Mouse (Mus musculus): Measurements from ENCODE around the gene Faf2. TPM values are rescaled to one million over a fixed set of nuclear protein-coding genes. Genes with fewer than 3 reads are reported as not detected.

The Faf2 gene
- polyA plus RNA-seq, 1 experiment from 2014 or later, result 95.7 TPM

DNA sequence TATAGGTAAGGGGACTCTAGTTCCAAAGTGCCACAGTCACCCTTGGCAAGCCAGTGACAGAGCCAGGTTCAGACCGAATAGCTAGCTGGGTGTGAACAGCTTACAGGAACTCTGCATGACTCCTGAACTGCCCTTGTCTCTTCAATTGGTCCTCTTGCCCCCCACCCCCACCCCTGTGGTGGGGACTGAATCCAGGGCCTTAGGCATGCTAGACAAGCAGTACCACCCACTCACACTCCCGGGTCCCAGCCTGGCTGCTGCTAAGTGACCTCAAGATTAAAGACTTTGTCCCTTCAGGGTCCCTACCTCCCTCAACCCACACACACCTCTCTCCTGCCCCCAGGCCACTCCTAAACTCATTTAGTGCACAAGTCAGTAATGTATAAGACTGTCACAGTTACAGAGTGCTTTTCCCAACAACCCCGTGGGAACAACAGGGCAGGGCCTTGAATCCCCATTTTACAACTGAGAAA, 18.9 kb upstream of the Faf2 start:
- Histone ChIP-seq H3K27me3 (ENCODE audit: control insufficient read depth, insufficient read depth, low read length) (no peaks in the 10 kb centered on the region), H3K4me2 (ENCODE audit: low read depth, severe bottlenecking) (0 out of 2 replicates have a peak overlapping the region, but pooled peaks have one; percentile 1), H3K4me3 (ENCODE audit: low read depth, low read length) (no peak overlapping the region), H3K27ac (replicated peaks; ENCODE audit: low read depth, low read length) (no peak overlapping the region), H3K9me3 (ENCODE audit: control insufficient read depth, low read length) (no peaks in the 10 kb centered on the region), H3K36me3 (ENCODE audit: control insufficient read depth, insufficient read depth, low read length) (no peaks in the 10 kb centered on the region), H3K4me1 (ENCODE audit: control insufficient read depth, insufficient read depth, low read length) (0 out of 2 replicates have a peak, but pooled peaks cover 2% of the 10 kb centered on the region), H3K9ac (ENCODE audit: low read length) (no peak overlapping the region)
- 15% methylated on average over 3 of the region's 3 CpGs for WGBS
- DNase-seq (ENCODE audit: low spot score) (peak; percentile 43), ATAC-seq (ENCODE audit: insufficient number of reproducible peaks, low FRiP score, low TSS enrichment, low read depth) (0 out of 2 replicates have a peak, but pooled peaks have one; percentile 60)

DNA sequence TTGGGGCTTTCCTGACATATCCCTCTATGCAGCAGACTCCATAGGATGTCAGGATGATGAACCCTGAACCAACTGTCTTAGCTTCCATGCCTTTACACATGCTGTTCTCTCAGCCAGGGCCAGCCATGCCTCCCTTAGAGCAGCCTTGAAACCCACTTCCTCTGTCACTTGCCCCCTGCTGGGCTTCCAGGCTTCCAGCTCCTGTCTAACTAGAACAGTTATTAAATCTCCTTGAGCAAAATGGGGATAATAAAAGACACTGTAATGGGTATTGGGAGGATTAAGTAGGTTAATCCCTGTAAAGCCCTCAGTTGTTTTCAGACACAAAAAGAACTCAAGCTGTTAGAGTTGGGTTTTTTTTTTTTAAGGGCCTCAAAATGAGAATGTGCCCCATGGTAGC, 18.1 kb upstream of the Faf2 start:
- Histone ChIP-seq H3K36me3 (ENCODE audit: control insufficient read depth, insufficient read depth, low read length) (no peaks in the 10 kb centered on the region), H3K9me3 (ENCODE audit: control insufficient read depth, low read length) (no peaks in the 10 kb centered on the region), H3K27ac (replicated peaks; ENCODE audit: low read depth, low read length) (peak overlapping the region; percentile 32; the same call in 1 of the 2 replicates), H3K4me3 (ENCODE audit: low read depth, low read length) (no peak overlapping the region), H3K4me2 (ENCODE audit: low read depth, severe bottlenecking) (no peak overlapping the region), H3K9ac (ENCODE audit: low read length) (no peak overlapping the region), H3K27me3 (ENCODE audit: control insufficient read depth, insufficient read depth, low read length) (no peaks in the 10 kb centered on the region), H3K4me1 (ENCODE audit: control insufficient read depth, insufficient read depth, low read length) (0 out of 2 replicates have a peak, but pooled peaks cover 2% of the 10 kb centered on the region)
- ATAC-seq (ENCODE audit: insufficient number of reproducible peaks, low FRiP score, low TSS enrichment, low read depth) (no peak), DNase-seq (ENCODE audit: low spot score) (no peak)

DNA sequence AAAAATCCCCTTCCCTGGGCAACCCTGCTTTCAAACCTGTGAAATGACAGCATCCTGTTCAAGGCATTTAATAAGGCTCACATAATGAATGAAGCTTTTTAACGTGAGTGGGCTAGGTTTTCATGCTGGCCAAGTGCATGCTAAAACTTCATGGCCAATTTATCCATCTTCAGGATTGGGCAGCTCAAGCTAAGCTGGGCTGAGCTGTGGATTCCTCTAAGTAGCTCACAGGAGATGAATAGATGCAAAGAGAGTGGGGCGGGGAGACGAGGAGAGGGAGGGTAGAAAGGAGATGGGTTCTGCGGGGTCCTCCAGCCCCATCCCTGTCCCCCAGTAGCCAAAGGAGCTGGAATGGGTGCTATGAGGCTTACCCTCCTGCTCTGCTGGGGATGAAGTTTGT, 17.4 kb upstream of the Faf2 start:
- DNase-seq (ENCODE audit: low spot score) (no peak), ATAC-seq (ENCODE audit: insufficient number of reproducible peaks, low FRiP score, low TSS enrichment, low read depth) (no peak)
- 70% methylated on average over 4 of the region's 4 CpGs for WGBS
- no peaks in the 10 kb centered on the region for H3K36me3 ChIP-seq (ENCODE audit: control insufficient read depth, insufficient read depth, low read length)
- H3K27me3 ChIP-seq (ENCODE audit: control insufficient read depth, insufficient read depth, low read length), result no peaks in the 10 kb centered on the region
- H3K4me1 ChIP-seq (ENCODE audit: control insufficient read depth, insufficient read depth, low read length), result 0 out of 2 replicates have a peak, but pooled peaks cover 2% of the 10 kb centered on the region
- H3K9ac ChIP-seq (ENCODE audit: low read length), result no peak overlapping the region
- no peaks in the 10 kb centered on the region for H3K9me3 ChIP-seq (ENCODE audit: control insufficient read depth, low read length)
- no peak overlapping the region for H3K27ac ChIP-seq (replicated peaks; ENCODE audit: low read depth, low read length)
- no peak overlapping the region for H3K4me2 ChIP-seq (ENCODE audit: low read depth, severe bottlenecking)
- no peak overlapping the region for H3K4me3 ChIP-seq (ENCODE audit: low read depth, low read length)

DNA sequence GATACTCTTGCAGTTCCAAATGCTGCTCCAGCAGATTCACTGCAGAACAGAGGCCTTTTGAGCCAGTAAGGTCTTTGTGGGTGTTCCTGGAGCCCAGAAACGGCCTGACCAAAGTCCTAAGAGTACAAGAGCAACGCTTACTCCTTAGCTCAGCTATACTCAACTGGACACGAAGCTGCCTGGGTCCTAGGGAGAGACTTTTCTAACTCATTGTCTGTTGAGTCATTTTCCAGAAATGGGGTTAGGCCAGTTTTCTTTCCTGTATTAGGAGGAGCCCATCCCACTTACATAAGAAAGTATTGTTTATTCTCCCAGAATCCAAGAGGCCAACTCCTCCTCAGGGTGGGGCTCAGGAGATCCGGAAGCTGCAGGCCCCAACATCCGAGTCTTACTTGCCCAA, 16.2 kb upstream of the Faf2 start:
- H3K4me3 ChIP-seq (ENCODE audit: low read depth, low read length), result no peak overlapping the region
- no peak overlapping the region for H3K27ac ChIP-seq (replicated peaks; ENCODE audit: low read depth, low read length)
- H3K9me3 ChIP-seq (ENCODE audit: control insufficient read depth, low read length), result no peaks in the 10 kb centered on the region
- 85% methylated on average over 5 of the region's 5 CpGs for WGBS
- DNase-seq (ENCODE audit: low spot score) (no peak), ATAC-seq (ENCODE audit: insufficient number of reproducible peaks, low FRiP score, low TSS enrichment, low read depth) (no peak)
- 0 out of 2 replicates have a peak, but pooled peaks cover under 1% of the 10 kb centered on the region for H3K27me3 ChIP-seq (ENCODE audit: control insufficient read depth, insufficient read depth, low read length)
- H3K4me1 ChIP-seq (ENCODE audit: control insufficient read depth, insufficient read depth, low read length), result peaks cover 2% of the 10 kb centered on the region; the same call in 1 of the 2 replicates
- no peaks in the 10 kb centered on the region for H3K36me3 ChIP-seq (ENCODE audit: control insufficient read depth, insufficient read depth, low read length)
- H3K9ac ChIP-seq (ENCODE audit: low read length), result no peak overlapping the region
- no peak overlapping the region for H3K4me2 ChIP-seq (ENCODE audit: low read depth, severe bottlenecking)

DNA sequence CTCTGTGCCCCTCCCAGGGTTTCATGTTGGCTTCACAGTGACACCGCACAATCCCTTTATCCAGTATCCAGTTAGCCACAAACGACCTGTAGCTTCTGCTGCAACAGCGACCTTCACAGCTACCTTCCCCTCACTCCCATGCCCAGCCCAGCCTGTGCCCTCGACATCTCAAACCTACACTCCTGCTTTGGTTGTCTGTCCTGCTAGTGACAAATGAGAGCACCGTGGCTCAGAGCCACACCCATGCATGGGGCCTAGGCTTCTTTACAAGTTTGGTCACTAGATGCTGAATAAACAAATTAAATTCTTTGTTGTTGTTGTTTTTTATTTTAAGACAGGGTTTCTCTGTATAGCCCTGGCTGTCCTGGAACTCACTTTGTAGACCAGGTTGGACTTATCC, 14.4 kb upstream of the Faf2 start:
- DNase-seq (ENCODE audit: low spot score), result no peak
- Histone ChIP-seq H3K4me1 (ENCODE audit: control insufficient read depth, insufficient read depth, low read length) (peaks cover 9% of the 10 kb centered on the region), H3K4me2 (ENCODE audit: low read depth, severe bottlenecking) (no peak overlapping the region), H3K36me3 (ENCODE audit: control insufficient read depth, insufficient read depth, low read length) (no peaks in the 10 kb centered on the region), H3K27me3 (ENCODE audit: control insufficient read depth, insufficient read depth, low read length) (peaks cover 6% of the 10 kb centered on the region; the same call in 1 of the 2 replicates), H3K4me3 (ENCODE audit: low read depth, low read length) (no peak overlapping the region), H3K9me3 (ENCODE audit: control insufficient read depth, low read length) (no peaks in the 10 kb centered on the region), H3K27ac (replicated peaks; ENCODE audit: low read depth, low read length) (no peak overlapping the region), H3K9ac (ENCODE audit: low read length) (no peak overlapping the region)
- ATAC-seq (ENCODE audit: insufficient number of reproducible peaks, low FRiP score, low TSS enrichment, low read depth), result no peak
- 48% methylated on average over 5 of the region's 5 CpGs for WGBS

DNA sequence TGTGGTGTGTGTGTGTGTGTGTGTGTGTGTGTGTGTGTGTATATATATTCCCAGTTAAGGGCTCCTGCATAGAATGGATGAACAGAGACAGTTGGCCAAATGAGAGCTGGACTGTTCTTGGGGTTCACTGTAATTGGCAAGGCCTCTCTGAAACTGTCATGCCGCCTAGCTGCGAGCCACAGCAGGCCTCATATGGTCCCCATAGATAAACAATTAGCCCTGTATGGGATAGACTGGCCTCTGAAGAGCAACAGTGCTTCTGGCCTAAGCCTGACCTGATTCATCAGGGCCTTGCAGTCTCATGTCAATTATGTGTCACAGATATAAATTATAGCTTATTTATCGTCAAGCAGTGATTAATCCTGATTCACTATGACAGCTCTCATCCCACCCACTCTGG, 13.6 kb upstream of the Faf2 start:
- peaks cover 6% of the 10 kb centered on the region; the same call in 1 of the 2 replicates for H3K27me3 ChIP-seq (ENCODE audit: control insufficient read depth, insufficient read depth, low read length)
- DNase-seq (ENCODE audit: low spot score) (no peak), ATAC-seq (ENCODE audit: insufficient number of reproducible peaks, low FRiP score, low TSS enrichment, low read depth) (no peak)
- H3K4me1 ChIP-seq (ENCODE audit: control insufficient read depth, insufficient read depth, low read length), result peaks cover 9% of the 10 kb centered on the region
- H3K4me2 ChIP-seq (ENCODE audit: low read depth, severe bottlenecking), result no peak overlapping the region
- no peak overlapping the region for H3K4me3 ChIP-seq (ENCODE audit: low read depth, low read length)
- H3K36me3 ChIP-seq (ENCODE audit: control insufficient read depth, insufficient read depth, low read length), result no peaks in the 10 kb centered on the region
- H3K27ac ChIP-seq (replicated peaks; ENCODE audit: low read depth, low read length), result no peak overlapping the region
- H3K9ac ChIP-seq (ENCODE audit: low read length), result no peak overlapping the region
- 75% methylated on average over 3 of the region's 3 CpGs for WGBS
- no peaks in the 10 kb centered on the region for H3K9me3 ChIP-seq (ENCODE audit: control insufficient read depth, low read length)

DNA sequence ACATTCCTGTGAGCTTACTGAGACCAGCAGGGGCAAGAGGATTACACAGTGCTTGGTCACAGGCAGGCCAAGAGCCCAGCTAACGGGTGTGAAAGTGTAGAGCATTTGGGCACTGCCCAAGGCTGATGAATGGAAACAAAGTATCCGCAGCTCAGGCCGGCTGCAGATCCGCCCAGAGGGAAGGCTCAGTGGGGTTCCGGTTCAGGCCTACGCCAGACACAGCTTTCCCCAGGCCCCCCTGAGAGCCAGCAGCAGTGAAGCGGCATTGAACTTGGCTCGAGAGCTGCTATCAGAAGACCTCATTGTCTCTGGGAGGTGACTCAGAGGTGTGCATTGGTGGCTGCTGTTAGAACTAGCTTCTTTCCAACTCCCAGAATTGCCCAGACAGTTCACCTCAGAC, 12.9 kb upstream of the Faf2 start:
- H3K4me1 ChIP-seq (ENCODE audit: control insufficient read depth, insufficient read depth, low read length), result peaks cover 9% of the 10 kb centered on the region
- H3K27me3 ChIP-seq (ENCODE audit: control insufficient read depth, insufficient read depth, low read length), result peaks cover 6% of the 10 kb centered on the region; the same call in 1 of the 2 replicates
- H3K27ac ChIP-seq (replicated peaks; ENCODE audit: low read depth, low read length), result no peak overlapping the region
- H3K4me3 ChIP-seq (ENCODE audit: low read depth, low read length), result no peak overlapping the region
- H3K9me3 ChIP-seq (ENCODE audit: control insufficient read depth, low read length), result no peaks in the 10 kb centered on the region
- no peaks in the 10 kb centered on the region for H3K36me3 ChIP-seq (ENCODE audit: control insufficient read depth, insufficient read depth, low read length)
- 21% methylated on average over 8 of the region's 8 CpGs for WGBS
- ATAC-seq (ENCODE audit: insufficient number of reproducible peaks, low FRiP score, low TSS enrichment, low read depth) (no peak), DNase-seq (ENCODE audit: low spot score) (no peak)
- no peak overlapping the region for H3K9ac ChIP-seq (ENCODE audit: low read length)
- no peak overlapping the region for H3K4me2 ChIP-seq (ENCODE audit: low read depth, severe bottlenecking)

DNA sequence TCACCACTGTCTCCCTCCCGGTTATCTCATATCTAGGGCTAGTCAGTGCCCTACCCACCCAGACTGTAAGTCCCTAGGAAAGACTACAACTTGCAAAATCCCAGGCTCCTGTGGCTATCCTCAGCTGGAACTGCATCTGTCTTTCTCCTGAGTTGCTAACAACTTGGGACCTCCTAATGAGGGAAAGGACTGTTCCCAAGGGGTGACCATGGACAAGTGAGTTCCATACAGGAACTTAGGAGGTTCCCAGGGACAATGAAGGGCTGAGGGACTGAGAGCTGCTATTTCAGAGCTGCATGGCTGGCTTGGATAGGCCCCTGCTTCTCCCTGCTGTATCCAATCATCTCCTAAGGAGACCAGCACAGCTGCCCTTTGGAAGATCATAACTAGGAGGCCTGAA, 12.3 kb upstream of the Faf2 start:
- Histone ChIP-seq H3K36me3 (ENCODE audit: control insufficient read depth, insufficient read depth, low read length) (no peaks in the 10 kb centered on the region), H3K9me3 (ENCODE audit: control insufficient read depth, low read length) (no peaks in the 10 kb centered on the region), H3K9ac (ENCODE audit: low read length) (no peak overlapping the region), H3K4me1 (ENCODE audit: control insufficient read depth, insufficient read depth, low read length) (peaks cover 7% of the 10 kb centered on the region), H3K27me3 (ENCODE audit: control insufficient read depth, insufficient read depth, low read length) (peaks cover 6% of the 10 kb centered on the region; the same call in 1 of the 2 replicates), H3K4me2 (ENCODE audit: low read depth, severe bottlenecking) (no peak overlapping the region), H3K27ac (replicated peaks; ENCODE audit: low read depth, low read length) (no peak overlapping the region), H3K4me3 (ENCODE audit: low read depth, low read length) (no peak overlapping the region)
- WGBS, result 21% methylated on average over 1 of the region's 1 CpGs
- DNase-seq (ENCODE audit: low spot score) (no peak), ATAC-seq (ENCODE audit: insufficient number of reproducible peaks, low FRiP score, low TSS enrichment, low read depth) (no peak)

DNA sequence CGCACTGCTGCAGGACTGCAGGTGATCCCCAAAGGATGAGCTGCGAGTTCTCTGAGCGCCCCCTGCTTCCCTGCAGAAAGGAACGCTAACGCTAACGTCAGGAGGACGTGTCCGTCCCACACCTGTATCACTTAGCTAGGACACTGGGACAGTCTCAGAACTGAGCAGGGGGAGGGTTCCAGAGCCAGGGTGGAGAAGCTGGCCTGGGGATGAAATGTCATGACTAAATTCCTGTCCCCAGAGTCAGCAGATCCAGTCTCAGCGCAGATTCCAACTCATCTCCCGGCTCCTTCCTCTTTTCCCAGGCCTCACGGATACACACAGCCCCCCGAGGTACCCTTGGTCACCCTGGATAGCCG, 11.0 kb upstream of the Faf2 start:
- Histone ChIP-seq H3K4me2 (ENCODE audit: low read depth, severe bottlenecking) (peak overlapping the region; percentile 96), H3K9ac (ENCODE audit: low read length) (peak overlapping the region; percentile 60), H3K27me3 (ENCODE audit: control insufficient read depth, insufficient read depth, low read length) (peaks cover 6% of the 10 kb centered on the region; the same call in 1 of the 2 replicates), H3K4me1 (ENCODE audit: control insufficient read depth, insufficient read depth, low read length) (peaks cover 7% of the 10 kb centered on the region), H3K4me3 (ENCODE audit: low read depth, low read length) (peak overlapping the region; percentile 48), H3K9me3 (ENCODE audit: control insufficient read depth, low read length) (no peaks in the 10 kb centered on the region), H3K36me3 (ENCODE audit: control insufficient read depth, insufficient read depth, low read length) (no peaks in the 10 kb centered on the region), H3K27ac (replicated peaks; ENCODE audit: low read depth, low read length) (no peak overlapping the region)
- no peak for DNase-seq (ENCODE audit: low spot score)
- WGBS, result 14% methylated on average over 13 of the region's 13 CpGs
- no peak for ATAC-seq (ENCODE audit: insufficient number of reproducible peaks, low FRiP score, low TSS enrichment, low read depth)

Data from limb, embryonic 11.5 days (tissue).